Mouse (Mus musculus) thymus, adult 2 months (tissue): ENCODE data around the gene C130032M10Rik.

Experiments used
- CTCF ChIP-seq: fragments of 200-500 bp; IDR thresholded peaks from 2 replicates; pipeline ENCODE4 v1.5.1; 2012; ENCODE audit warnings: mild to moderate bottlenecking, control low read depth, low read length, moderate library complexity, borderline replicate concordance; ENCODE audit not compliant: control insufficient read depth, poor library complexity, insufficient read depth; ENCODE audit errors: extremely low read depth
- POLR2A ChIP-seq: fragments of 200-500 bp; IDR thresholded peaks from 2 replicates; pipeline ENCODE4 v1.6.1; 2012; ENCODE audit warnings: mild to moderate bottlenecking, low read length, control low read depth, moderate library complexity; ENCODE audit not compliant: control insufficient read depth, poor library complexity, insufficient read depth; ENCODE audit errors: extremely low read depth

- TF ChIP-seq CTCF (no peak), POLR2A (no peak)
Observed at GRCm38 (mm10) chr9:114554355-114554979, 39.0 kb downstream of the C130032M10Rik start.
